Mouse (Mus musculus): ENCODE measurements around the gene Smco3. TPM values are rescaled to one million over a fixed set of nuclear protein-coding genes. Genes with fewer than 3 reads are reported as not detected.

Smco3 gene
- polyA plus RNA-seq, 1 experiment from 2014 or later, result not detected

DNA sequence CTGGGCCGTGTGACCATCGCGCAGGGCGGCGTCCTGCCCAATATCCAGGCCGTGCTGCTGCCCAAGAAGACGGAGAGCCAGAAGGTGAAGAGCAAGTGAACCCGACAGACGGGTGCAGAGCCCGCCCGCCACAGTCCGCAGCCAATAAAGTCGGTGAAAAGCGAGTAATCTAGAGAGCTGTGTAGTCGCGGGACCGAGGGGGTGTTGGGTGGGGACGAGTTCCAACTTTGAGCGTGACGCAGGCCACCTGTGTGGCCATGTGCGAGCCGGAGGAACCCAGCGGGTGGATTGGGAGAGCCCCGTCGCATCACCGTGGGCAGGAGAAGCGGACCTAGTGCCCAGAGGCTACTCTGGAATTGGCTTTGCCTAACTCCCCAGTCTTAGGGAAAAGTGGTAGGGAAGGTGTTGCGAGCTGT lies 26.6 kb downstream of the Smco3 start:
- ATAC-seq (ENCODE audit: insufficient number of reproducible peaks, low FRiP score, low TSS enrichment, low read depth) (0 out of 2 replicates have a peak, but pooled peaks have one; percentile 0), DNase-seq (ENCODE audit: low spot score) (peak; percentile 44)
- H3K27me3 ChIP-seq (ENCODE audit: control insufficient read depth, insufficient read depth, low read length), result no peaks in the 10 kb centered on the region
- H3K9ac ChIP-seq (ENCODE audit: low read length), result peak overlapping the region; percentile 55
- H3K4me1 ChIP-seq (ENCODE audit: control insufficient read depth, insufficient read depth, low read length), result peaks cover 2% of the 10 kb centered on the region; the same call in 1 of the 2 replicates
- H3K36me3 ChIP-seq (ENCODE audit: control insufficient read depth, insufficient read depth, low read length), result peaks cover 6% of the 10 kb centered on the region; the same call in 1 of the 2 replicates
- peak overlapping the region; percentile 90 for H3K4me2 ChIP-seq (ENCODE audit: low read depth, severe bottlenecking)
- H3K9me3 ChIP-seq (ENCODE audit: control insufficient read depth, low read length), result no peaks in the 10 kb centered on the region
- 1% methylated on average over 28 of the region's 28 CpGs for whole genome bisulfite sequencing
- peak overlapping the region; percentile 71 for H3K4me3 ChIP-seq (ENCODE audit: low read depth, low read length)
- H3K27ac ChIP-seq (replicated peaks; ENCODE audit: low read depth, low read length), result no peak overlapping the region

DNA sequence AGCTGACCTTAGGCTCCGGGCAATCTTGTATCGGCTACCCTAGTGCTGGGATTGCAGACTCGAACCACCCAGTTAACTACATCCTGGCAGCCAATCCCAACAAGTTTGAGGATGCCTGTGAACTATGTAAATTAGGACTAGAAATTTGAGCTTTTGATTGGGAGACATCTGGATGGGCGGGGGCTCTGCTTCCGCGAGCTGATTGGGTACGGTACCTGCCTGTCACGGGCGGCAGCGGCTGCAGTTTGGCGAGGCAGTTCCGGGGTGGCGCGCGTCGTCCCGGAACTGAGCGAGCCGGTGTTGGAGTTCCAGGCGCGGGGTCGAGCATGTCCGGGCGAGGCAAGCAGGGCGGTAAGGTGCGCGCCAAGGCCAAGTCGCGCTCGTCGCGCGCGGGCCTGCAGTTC lies 27.2 kb downstream of the Smco3 start, which contains the start of gene H2afj:
Gene H2afj, plus strand, starts transcription at position 231 of the 404 bp plus-strand sequence.
- Histone ChIP-seq H3K4me3 (ENCODE audit: low read depth, low read length) (peak within 1 kb of the TSS; percentile 71), H3K27ac (replicated peaks; ENCODE audit: low read depth, low read length) (0 out of 2 replicates have a peak within 1 kb of the TSS, but pooled peaks have one; percentile 11), H3K9ac (ENCODE audit: low read length) (peak within 1 kb of the TSS; percentile 55), H3K4me2 (ENCODE audit: low read depth, severe bottlenecking) (peak within 1 kb of the TSS; percentile 90), H3K27me3 (ENCODE audit: control insufficient read depth, insufficient read depth, low read length) (no peaks in the 10 kb centered on the region), H3K36me3 (ENCODE audit: control insufficient read depth, insufficient read depth, low read length) (peaks cover 3% of the 10 kb centered on the region; the same call in 1 of the 2 replicates), H3K9me3 (ENCODE audit: control insufficient read depth, low read length) (no peaks in the 10 kb centered on the region), H3K4me1 (ENCODE audit: control insufficient read depth, insufficient read depth, low read length) (peaks cover 6% of the 10 kb centered on the region; the same call in 1 of the 2 replicates)
- DNase-seq (ENCODE audit: low spot score) (peak; percentile 99), ATAC-seq (ENCODE audit: insufficient number of reproducible peaks, low FRiP score, low TSS enrichment, low read depth) (peak; percentile 77)
- under 1% methylated on average over 34 of the region's 34 CpGs for WGBS

DNA sequence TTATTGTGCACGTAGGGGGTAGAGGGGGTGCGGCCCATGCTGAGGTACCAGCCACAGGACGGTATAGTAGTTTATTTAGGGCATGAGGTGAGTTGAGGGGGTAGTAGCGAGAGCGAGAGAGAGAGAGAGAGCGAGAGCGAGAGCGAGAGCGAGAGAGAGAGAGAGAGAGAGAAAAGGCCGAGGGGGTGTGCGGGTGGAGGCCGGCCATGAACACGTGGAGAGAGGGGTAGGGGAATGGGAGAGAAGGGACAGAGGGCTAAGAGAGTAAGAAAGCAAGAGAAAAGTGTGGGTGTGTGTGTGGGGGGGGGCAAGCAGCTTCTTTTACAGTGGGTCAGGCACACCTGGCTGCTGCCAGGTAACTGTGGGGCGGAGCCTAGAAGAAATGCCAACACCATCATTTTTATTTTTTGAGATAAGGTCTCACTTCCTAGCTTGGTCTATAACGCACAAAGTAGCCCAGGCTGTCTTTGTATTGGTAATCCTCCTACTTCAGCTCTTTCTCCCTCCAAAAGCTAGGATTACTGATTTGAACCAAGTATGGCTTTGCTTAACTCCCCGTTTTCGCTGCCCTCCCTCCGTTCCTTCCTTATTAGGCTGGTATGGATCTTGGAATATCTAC lies 27.7 kb downstream of the Smco3 start:
- H3K4me2 ChIP-seq (ENCODE audit: low read depth, severe bottlenecking), result peak overlapping the region; percentile 42
- 34% methylated on average over 18 of the region's 18 CpGs for WGBS
- peak overlapping the region; percentile 71; the same call in 1 of the 2 replicates for H3K4me3 ChIP-seq (ENCODE audit: low read depth, low read length)
- ATAC-seq (ENCODE audit: insufficient number of reproducible peaks, low FRiP score, low TSS enrichment, low read depth) (peak; percentile 5; the same call in 1 of the 2 replicates), DNase-seq (ENCODE audit: low spot score) (no peak)
- peak overlapping the region; percentile 45; the same call in 1 of the 2 replicates for H3K9ac ChIP-seq (ENCODE audit: low read length)
- peaks cover 2% of the 10 kb centered on the region; the same call in 1 of the 2 replicates for H3K36me3 ChIP-seq (ENCODE audit: control insufficient read depth, insufficient read depth, low read length)
- no peaks in the 10 kb centered on the region for H3K27me3 ChIP-seq (ENCODE audit: control insufficient read depth, insufficient read depth, low read length)
- no peaks in the 10 kb centered on the region for H3K9me3 ChIP-seq (ENCODE audit: control insufficient read depth, low read length)
- peaks cover 7% of the 10 kb centered on the region; the same call in 1 of the 2 replicates for H3K4me1 ChIP-seq (ENCODE audit: control insufficient read depth, insufficient read depth, low read length)
- no peak overlapping the region for H3K27ac ChIP-seq (replicated peaks; ENCODE audit: low read depth, low read length)

DNA sequence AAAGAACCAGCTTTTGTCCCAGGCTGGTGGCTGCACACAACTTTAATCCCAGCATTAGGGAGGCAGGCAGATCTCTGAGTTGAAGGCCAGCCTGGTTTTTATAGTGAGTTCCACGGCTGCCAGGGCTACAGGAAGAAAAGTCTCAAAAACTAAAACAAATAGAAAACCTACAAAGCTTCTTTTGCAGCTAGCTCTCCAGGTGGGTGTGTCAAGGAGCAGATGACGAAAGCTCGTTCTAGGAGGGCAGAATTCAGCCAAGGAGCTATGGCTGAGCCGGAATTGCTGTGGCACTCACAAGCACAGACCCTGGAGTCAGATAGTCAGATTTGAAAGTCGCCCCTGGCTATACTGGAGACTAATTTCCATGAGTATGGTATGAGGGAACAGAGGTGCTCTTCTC lies 28.4 kb downstream of the Smco3 start:
- Histone ChIP-seq H3K36me3 (ENCODE audit: control insufficient read depth, insufficient read depth, low read length) (no peaks in the 10 kb centered on the region), H3K9ac (ENCODE audit: low read length) (no peak overlapping the region), H3K4me2 (ENCODE audit: low read depth, severe bottlenecking) (no peak overlapping the region), H3K27ac (replicated peaks; ENCODE audit: low read depth, low read length) (no peak overlapping the region), H3K9me3 (ENCODE audit: control insufficient read depth, low read length) (no peaks in the 10 kb centered on the region), H3K4me3 (ENCODE audit: low read depth, low read length) (no peak overlapping the region), H3K27me3 (ENCODE audit: control insufficient read depth, insufficient read depth, low read length) (no peaks in the 10 kb centered on the region), H3K4me1 (ENCODE audit: control insufficient read depth, insufficient read depth, low read length) (peaks cover 7% of the 10 kb centered on the region; the same call in 1 of the 2 replicates)
- WGBS, result 67% methylated on average over 5 of the region's 5 CpGs
- no peak for ATAC-seq (ENCODE audit: insufficient number of reproducible peaks, low FRiP score, low TSS enrichment, low read depth)
- no peak for DNase-seq (ENCODE audit: low spot score)

DNA sequence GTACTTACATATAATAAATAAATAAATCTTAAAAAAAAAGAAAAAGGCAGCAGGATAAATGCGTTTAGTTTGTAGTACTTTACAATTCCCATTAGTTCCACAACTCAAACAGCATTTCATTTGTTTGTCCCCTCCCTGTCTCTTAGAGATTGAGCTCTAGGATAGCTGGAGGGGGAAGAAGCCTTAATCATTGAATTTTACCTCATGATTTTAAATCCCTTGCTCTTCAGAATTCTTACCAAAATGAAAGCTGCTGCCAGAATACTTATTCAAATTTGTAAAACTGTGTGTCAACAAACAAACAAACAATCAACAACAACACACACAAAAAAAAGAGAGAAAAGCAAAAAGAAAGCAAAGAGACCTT lies 29.9 kb downstream of the Smco3 start:
- no peak for ATAC-seq (ENCODE audit: insufficient number of reproducible peaks, low FRiP score, low TSS enrichment, low read depth)
- Histone ChIP-seq H3K27me3 (ENCODE audit: control insufficient read depth, insufficient read depth, low read length) (no peaks in the 10 kb centered on the region), H3K4me1 (ENCODE audit: control insufficient read depth, insufficient read depth, low read length) (peaks cover 7% of the 10 kb centered on the region; the same call in 1 of the 2 replicates), H3K4me2 (ENCODE audit: low read depth, severe bottlenecking) (no peak overlapping the region), H3K9me3 (ENCODE audit: control insufficient read depth, low read length) (no peaks in the 10 kb centered on the region), H3K9ac (ENCODE audit: low read length) (no peak overlapping the region), H3K4me3 (ENCODE audit: low read depth, low read length) (no peak overlapping the region), H3K36me3 (ENCODE audit: control insufficient read depth, insufficient read depth, low read length) (no peaks in the 10 kb centered on the region), H3K27ac (replicated peaks; ENCODE audit: low read depth, low read length) (no peak overlapping the region)
- no peak for DNase-seq (ENCODE audit: low spot score)
- WGBS, result 88% methylated on average over 1 of the region's 1 CpGs

DNA sequence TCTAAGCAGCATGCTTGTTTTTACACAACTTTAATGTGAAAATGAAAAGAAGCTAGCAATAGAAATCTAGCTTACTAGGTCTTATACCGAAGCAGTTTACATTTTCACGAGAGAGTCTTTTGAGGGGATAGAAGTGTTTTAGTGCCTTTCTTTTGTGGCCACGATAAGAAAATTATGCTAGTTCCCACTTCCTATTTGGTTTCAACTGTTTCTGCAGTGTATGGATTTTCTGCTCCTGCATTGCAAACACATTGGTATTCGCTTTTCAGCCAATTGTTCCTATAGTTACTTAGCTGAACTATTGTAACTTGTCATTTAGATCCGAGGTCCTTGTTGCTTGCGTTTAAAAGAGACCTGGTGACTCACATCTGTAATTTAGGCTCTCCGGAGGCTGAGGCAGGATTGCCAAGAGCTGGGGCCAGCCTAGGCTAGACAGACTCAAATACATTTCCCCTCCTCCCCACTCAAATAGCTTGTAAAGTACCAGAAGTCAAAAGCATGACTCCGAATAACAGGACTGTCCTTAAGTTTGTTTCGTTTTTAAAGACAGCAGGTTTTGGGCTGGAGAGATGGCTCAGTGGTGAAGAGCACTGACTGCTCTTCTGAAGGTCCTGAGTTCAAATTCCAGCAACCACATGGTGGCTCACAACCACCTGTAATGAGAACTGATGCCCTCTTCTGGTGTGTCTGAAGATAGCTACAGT lies 30.4 kb downstream of the Smco3 start:
- DNase-seq (ENCODE audit: low spot score) (peak; percentile 40), ATAC-seq (ENCODE audit: insufficient number of reproducible peaks, low FRiP score, low TSS enrichment, low read depth) (no peak)
- peak overlapping the region; percentile 75 for H3K27ac ChIP-seq (replicated peaks; ENCODE audit: low read depth, low read length)
- H3K9me3 ChIP-seq (ENCODE audit: control insufficient read depth, low read length), result no peaks in the 10 kb centered on the region
- peak overlapping the region; percentile 30 for H3K9ac ChIP-seq (ENCODE audit: low read length)
- H3K27me3 ChIP-seq (ENCODE audit: control insufficient read depth, insufficient read depth, low read length), result no peaks in the 10 kb centered on the region
- H3K4me2 ChIP-seq (ENCODE audit: low read depth, severe bottlenecking), result peak overlapping the region; percentile 30
- 41% methylated on average over 9 of the region's 9 CpGs for WGBS
- peaks cover 7% of the 10 kb centered on the region; the same call in 1 of the 2 replicates for H3K4me1 ChIP-seq (ENCODE audit: control insufficient read depth, insufficient read depth, low read length)
- no peaks in the 10 kb centered on the region for H3K36me3 ChIP-seq (ENCODE audit: control insufficient read depth, insufficient read depth, low read length)
- peak overlapping the region; percentile 21 for H3K4me3 ChIP-seq (ENCODE audit: low read depth, low read length)

DNA sequence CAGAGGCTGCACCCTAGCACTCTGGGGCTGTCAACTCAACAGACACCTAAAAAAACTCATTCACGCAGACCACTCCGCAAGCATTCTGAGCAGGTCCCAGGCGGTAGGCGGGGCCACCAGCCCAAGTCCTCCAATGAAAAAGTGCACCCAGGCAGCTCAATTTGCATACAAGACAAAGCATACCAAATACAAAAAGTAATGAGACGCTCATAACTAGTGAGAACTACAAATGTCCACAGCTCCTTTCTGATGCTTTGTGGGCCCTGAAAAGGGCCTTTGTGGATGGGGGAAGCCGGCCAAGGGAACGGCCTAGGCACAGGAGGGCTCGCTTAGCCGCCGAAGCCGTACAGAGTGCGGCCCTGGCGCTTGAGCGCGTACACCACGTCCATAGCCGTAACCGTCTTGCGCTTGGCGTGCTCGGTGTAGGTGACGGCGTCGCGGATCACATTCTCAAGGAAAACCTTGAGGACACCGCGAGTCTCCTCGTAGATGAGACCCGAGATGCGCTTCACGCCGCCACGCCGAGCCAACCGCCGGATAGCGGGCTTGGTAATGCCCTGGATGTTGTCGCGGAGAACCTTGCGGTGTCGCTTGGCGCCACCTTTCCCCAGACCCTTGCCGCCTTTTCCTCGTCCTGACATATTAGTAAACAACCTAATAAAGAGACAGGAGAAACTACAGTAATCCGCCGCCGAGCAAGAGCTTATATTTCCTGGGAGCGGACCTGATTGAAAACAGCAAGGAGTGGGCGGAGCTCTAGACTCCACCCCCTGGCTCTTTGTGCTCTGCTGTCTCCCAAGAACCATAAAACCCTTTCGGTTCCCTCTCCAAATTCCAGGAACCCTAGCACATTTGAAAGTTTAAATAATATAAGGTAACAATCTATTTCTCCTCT lies 31.3 kb downstream of the Smco3 start, which contains the start of gene Hist4h4:
Gene Hist4h4, minus strand, starts transcription at position 677 of the 895 bp plus-strand sequence.
- peaks cover 7% of the 10 kb centered on the region; the same call in 1 of the 2 replicates for H3K4me1 ChIP-seq (ENCODE audit: control insufficient read depth, insufficient read depth, low read length)
- H3K27ac ChIP-seq (replicated peaks; ENCODE audit: low read depth, low read length), result peak within 1 kb of the TSS; percentile 100
- H3K4me2 ChIP-seq (ENCODE audit: low read depth, severe bottlenecking), result peak within 1 kb of the TSS; percentile 69
- WGBS, result under 1% methylated on average over 50 of the region's 50 CpGs
- peak; percentile 79 for ATAC-seq (ENCODE audit: insufficient number of reproducible peaks, low FRiP score, low TSS enrichment, low read depth)
- H3K27me3 ChIP-seq (ENCODE audit: control insufficient read depth, insufficient read depth, low read length), result no peaks in the 10 kb centered on the region
- H3K9me3 ChIP-seq (ENCODE audit: control insufficient read depth, low read length), result no peaks in the 10 kb centered on the region
- DNase-seq (ENCODE audit: low spot score), result peak; percentile 97
- H3K36me3 ChIP-seq (ENCODE audit: control insufficient read depth, insufficient read depth, low read length), result no peaks in the 10 kb centered on the region
- peak within 1 kb of the TSS; percentile 99 for H3K9ac ChIP-seq (ENCODE audit: low read length)
- H3K4me3 ChIP-seq (ENCODE audit: low read depth, low read length), result peak within 1 kb of the TSS; percentile 64
